Mouse (Mus musculus): Measurements from ENCODE around the gene Fcrl6. TPM values are rescaled to one million over a fixed set of nuclear protein-coding genes. Genes with fewer than 3 reads are reported as not detected.

Gene Fcrl6
- polyA plus RNA-seq (2015; fragmentation: Nextera tagmentation; extraction: Ambion mirVana) = not detected in 2 replicates

GRCm38 (mm10) chr1:172602326-172602725 lies at the start of gene Fcrl6:
Gene Fcrl6, minus strand, starts transcription at chr1:172602551.
- no peak within 1 kb of the TSS for H3K4me3 ChIP-seq (replicated peaks; ENCODE audit: low read length)
- no peaks in the 10 kb centered on the region for H3K27me3 ChIP-seq (ENCODE audit: control insufficient read depth, insufficient read depth, low read length)
- H3K4me2 ChIP-seq (ENCODE audit: low read depth, low read length) = no peak within 1 kb of the TSS
- H3K36me3 ChIP-seq (ENCODE audit: control insufficient read depth, insufficient read depth, low read length) = no peaks in the 10 kb centered on the region
- ATAC-seq (ENCODE audit: insufficient read depth, low FRiP score) = no peak
- no peaks in the 10 kb centered on the region for H3K4me1 ChIP-seq (ENCODE audit: control insufficient read depth, insufficient read depth, low read length)
- H3K27ac ChIP-seq (ENCODE audit: low read length) = no peak within 1 kb of the TSS
- 65% methylated on average over 1 of the region's 1 CpGs for WGBS
- no peak within 1 kb of the TSS for H3K9ac ChIP-seq (ENCODE audit: low read length)
- H3K9me3 ChIP-seq (replicated peaks; ENCODE audit: control insufficient read depth, low read length) = no peaks in the 10 kb centered on the region

GRCm38 (mm10) chr1:172651288-172651987 lies 49.1 kb upstream of the Fcrl6 start:
- ATAC-seq (ENCODE audit: insufficient read depth, low FRiP score) = no peak
- H3K4me2 ChIP-seq (ENCODE audit: low read depth, low read length) = no peak overlapping the region
- H3K4me3 ChIP-seq (replicated peaks; ENCODE audit: low read length) = no peak overlapping the region
- H3K4me1 ChIP-seq (ENCODE audit: control insufficient read depth, insufficient read depth, low read length) = no peaks in the 10 kb centered on the region
- 56% methylated on average over 10 of the region's 10 CpGs for WGBS
- H3K27me3 ChIP-seq (ENCODE audit: control insufficient read depth, insufficient read depth, low read length) = no peaks in the 10 kb centered on the region
- H3K27ac ChIP-seq (ENCODE audit: low read length) = no peak overlapping the region
- no peak overlapping the region for H3K9ac ChIP-seq (ENCODE audit: low read length)
- no peaks in the 10 kb centered on the region for H3K9me3 ChIP-seq (replicated peaks; ENCODE audit: control insufficient read depth, low read length)
- no peaks in the 10 kb centered on the region for H3K36me3 ChIP-seq (ENCODE audit: control insufficient read depth, insufficient read depth, low read length)

GRCm38 (mm10) chr1:172650519-172651287 lies 48.4 kb upstream of the Fcrl6 start:
- no peaks in the 10 kb centered on the region for H3K36me3 ChIP-seq (ENCODE audit: control insufficient read depth, insufficient read depth, low read length)
- no peak overlapping the region for H3K27ac ChIP-seq (ENCODE audit: low read length)
- H3K9me3 ChIP-seq (replicated peaks; ENCODE audit: control insufficient read depth, low read length) = no peaks in the 10 kb centered on the region
- no peaks in the 10 kb centered on the region for H3K27me3 ChIP-seq (ENCODE audit: control insufficient read depth, insufficient read depth, low read length)
- no peak overlapping the region for H3K4me2 ChIP-seq (ENCODE audit: low read depth, low read length)
- WGBS = 57% methylated on average over 8 of the region's 8 CpGs
- H3K4me3 ChIP-seq (replicated peaks; ENCODE audit: low read length) = no peak overlapping the region
- ATAC-seq (ENCODE audit: insufficient read depth, low FRiP score) = no peak; the same call in 1 of the 2 replicates
- no peak overlapping the region for H3K9ac ChIP-seq (ENCODE audit: low read length)
- H3K4me1 ChIP-seq (ENCODE audit: control insufficient read depth, insufficient read depth, low read length) = no peaks in the 10 kb centered on the region

GRCm38 (mm10) chr1:172649396-172649795 lies 47.0 kb upstream of the Fcrl6 start:
- no peaks in the 10 kb centered on the region for H3K36me3 ChIP-seq (ENCODE audit: control insufficient read depth, insufficient read depth, low read length)
- WGBS = 78% methylated on average over 9 of the region's 9 CpGs
- ATAC-seq (ENCODE audit: insufficient read depth, low FRiP score) = no peak

GRCm38 (mm10) chr1:172647236-172647635 lies 44.9 kb upstream of the Fcrl6 start:
- H3K27ac ChIP-seq (ENCODE audit: low read length) = no peak overlapping the region
- no peaks in the 10 kb centered on the region for H3K4me1 ChIP-seq (ENCODE audit: control insufficient read depth, insufficient read depth, low read length)
- ATAC-seq (ENCODE audit: insufficient read depth, low FRiP score) = no peak
- no peak overlapping the region for H3K4me2 ChIP-seq (ENCODE audit: low read depth, low read length)
- 56% methylated on average over 4 of the region's 4 CpGs for WGBS
- no peaks in the 10 kb centered on the region for H3K27me3 ChIP-seq (ENCODE audit: control insufficient read depth, insufficient read depth, low read length)
- no peaks in the 10 kb centered on the region for H3K9me3 ChIP-seq (replicated peaks; ENCODE audit: control insufficient read depth, low read length)
- no peaks in the 10 kb centered on the region for H3K36me3 ChIP-seq (ENCODE audit: control insufficient read depth, insufficient read depth, low read length)
- no peak overlapping the region for H3K4me3 ChIP-seq (replicated peaks; ENCODE audit: low read length)
- no peak overlapping the region for H3K9ac ChIP-seq (ENCODE audit: low read length)

More at GRCm38 (mm10) chr1:172649396-172649795, 47.0 kb upstream of the Fcrl6 start:
- no peak overlapping the region for H3K4me2 ChIP-seq (ENCODE audit: low read depth, low read length)
- H3K27ac ChIP-seq (ENCODE audit: low read length) = no peak overlapping the region
- no peaks in the 10 kb centered on the region for H3K27me3 ChIP-seq (ENCODE audit: control insufficient read depth, insufficient read depth, low read length)
- no peaks in the 10 kb centered on the region for H3K4me1 ChIP-seq (ENCODE audit: control insufficient read depth, insufficient read depth, low read length)
- no peak overlapping the region for H3K9ac ChIP-seq (ENCODE audit: low read length)
- H3K4me3 ChIP-seq (replicated peaks; ENCODE audit: low read length) = no peak overlapping the region
- no peaks in the 10 kb centered on the region for H3K9me3 ChIP-seq (replicated peaks; ENCODE audit: control insufficient read depth, low read length)

- no peak overlapping the region for H3K27ac ChIP-seq (ENCODE audit: low read length)
- no peaks in the 10 kb centered on the region for H3K27me3 ChIP-seq (ENCODE audit: control insufficient read depth, insufficient read depth, low read length)
- no peak for ATAC-seq (ENCODE audit: insufficient read depth, low FRiP score)
- no peaks in the 10 kb centered on the region for H3K36me3 ChIP-seq (ENCODE audit: control insufficient read depth, insufficient read depth, low read length)
- 53% methylated on average over 2 of the region's 2 CpGs for WGBS
- no peaks in the 10 kb centered on the region for H3K9me3 ChIP-seq (replicated peaks; ENCODE audit: control insufficient read depth, low read length)
- no peak overlapping the region for H3K9ac ChIP-seq (ENCODE audit: low read length)
- H3K4me1 ChIP-seq (ENCODE audit: control insufficient read depth, insufficient read depth, low read length) = no peaks in the 10 kb centered on the region
- no peak overlapping the region for H3K4me3 ChIP-seq (replicated peaks; ENCODE audit: low read length)
- no peak overlapping the region for H3K4me2 ChIP-seq (ENCODE audit: low read depth, low read length)
Measured at GRCm38 (mm10) chr1:172638781-172639180, 36.4 kb upstream of the Fcrl6 start.

- no peak for ATAC-seq (ENCODE audit: insufficient read depth, low FRiP score)
- Histone ChIP-seq H3K9ac (ENCODE audit: low read length) (no peak overlapping the region), H3K4me2 (ENCODE audit: low read depth, low read length) (no peak overlapping the region), H3K9me3 (replicated peaks; ENCODE audit: control insufficient read depth, low read length) (no peaks in the 10 kb centered on the region), H3K4me3 (replicated peaks; ENCODE audit: low read length) (no peak overlapping the region), H3K36me3 (ENCODE audit: control insufficient read depth, insufficient read depth, low read length) (no peaks in the 10 kb centered on the region), H3K27me3 (ENCODE audit: control insufficient read depth, insufficient read depth, low read length) (no peaks in the 10 kb centered on the region), H3K4me1 (ENCODE audit: control insufficient read depth, insufficient read depth, low read length) (no peaks in the 10 kb centered on the region), H3K27ac (ENCODE audit: low read length) (no peak overlapping the region)
- 59% methylated on average over 4 of the region's 4 CpGs for WGBS
Measured at GRCm38 (mm10) chr1:172637801-172638200, 35.5 kb upstream of the Fcrl6 start.

- Histone ChIP-seq H3K36me3 (ENCODE audit: control insufficient read depth, insufficient read depth, low read length) (no peaks in the 10 kb centered on the region), H3K9me3 (replicated peaks; ENCODE audit: control insufficient read depth, low read length) (no peaks in the 10 kb centered on the region), H3K27ac (ENCODE audit: low read length) (no peak overlapping the region), H3K4me1 (ENCODE audit: control insufficient read depth, insufficient read depth, low read length) (no peaks in the 10 kb centered on the region), H3K4me3 (replicated peaks; ENCODE audit: low read length) (no peak overlapping the region), H3K4me2 (ENCODE audit: low read depth, low read length) (no peak overlapping the region), H3K9ac (ENCODE audit: low read length) (no peak overlapping the region), H3K27me3 (ENCODE audit: control insufficient read depth, insufficient read depth, low read length) (no peaks in the 10 kb centered on the region)
- no peak for ATAC-seq (ENCODE audit: insufficient read depth, low FRiP score)
- WGBS = 80% methylated on average over 5 of the region's 5 CpGs
Measured at GRCm38 (mm10) chr1:172636266-172636665, 33.9 kb upstream of the Fcrl6 start.

- Histone ChIP-seq H3K4me1 (ENCODE audit: control insufficient read depth, insufficient read depth, low read length) (no peaks in the 10 kb centered on the region), H3K4me2 (ENCODE audit: low read depth, low read length) (no peak overlapping the region), H3K9ac (ENCODE audit: low read length) (no peak overlapping the region; the same call in 1 of the 2 replicates), H3K27ac (ENCODE audit: low read length) (no peak overlapping the region), H3K36me3 (ENCODE audit: control insufficient read depth, insufficient read depth, low read length) (no peaks in the 10 kb centered on the region), H3K27me3 (ENCODE audit: control insufficient read depth, insufficient read depth, low read length) (no peaks in the 10 kb centered on the region), H3K9me3 (replicated peaks; ENCODE audit: control insufficient read depth, low read length) (no peaks in the 10 kb centered on the region), H3K4me3 (replicated peaks; ENCODE audit: low read length) (no peak overlapping the region)
- WGBS = 41% methylated on average over 4 of the region's 4 CpGs
- ATAC-seq (ENCODE audit: insufficient read depth, low FRiP score) = no peak
Measured at GRCm38 (mm10) chr1:172635258-172635657, 32.9 kb upstream of the Fcrl6 start.
